Mouse (Mus musculus) spleen, postnatal 36 days (tissue): ENCODE measurements around the gene Dnaja3.
"Not testable (repeated sequence)": the region's sequence is repeated elsewhere in the genome, so short reads cannot be mapped to it uniquely, and the experiment has no call there.

Source experiments
- DNase-seq, 2 experiments: peaks; one replicate each; pipeline ENCODE4 v3.0.0; 2022; ENCODE audit warnings: low spot score in 2 of 2, mixed read lengths in 1 of 2

Gene Dnaja3

GRCm38 (mm10) chr16:4667190-4667808 lies 27.5 kb downstream of the Dnaja3 start:
- DNase-seq = peak; percentile 73 to 79

- DNase-seq = no peak
Measured at GRCm38 (mm10) chr16:4670317-4670716, 30.5 kb downstream of the Dnaja3 start.

- peak; percentile 67 to 69 for DNase-seq
Measured at GRCm38 (mm10) chr16:4674091-4674490, 34.3 kb downstream of the Dnaja3 start.

GRCm38 (mm10) chr16:4676836-4677235 lies 37.0 kb downstream of the Dnaja3 start:
- no peak for DNase-seq

GRCm38 (mm10) chr16:4678080-4678479 lies 38.3 kb downstream of the Dnaja3 start:
- peak in 1 of 2 experiments; percentile 16 for DNase-seq

GRCm38 (mm10) chr16:4679121-4680018 lies 39.6 kb downstream of the Dnaja3 start, which contains the start of gene Coro7:
Gene Coro7 (minus strand): TSS chr16:4679777.
- peak; percentile 96 to 97 for DNase-seq

GRCm38 (mm10) chr16:4680922-4681455 lies 41.2 kb downstream of the Dnaja3 start:
- DNase-seq = not testable (repeated sequence)

GRCm38 (mm10) chr16:4682628-4683179 lies 42.9 kb downstream of the Dnaja3 start:
- DNase-seq = no peak

GRCm38 (mm10) chr16:4683193-4683580 lies 43.4 kb downstream of the Dnaja3 start:
- no peak for DNase-seq

- peak; percentile 95 to 96 for DNase-seq
Measured at GRCm38 (mm10) chr16:4683581-4684456, 44.0 kb downstream of the Dnaja3 start.

- DNase-seq = no peak
Measured at GRCm38 (mm10) chr16:4684457-4684791, 44.6 kb downstream of the Dnaja3 start.

GRCm38 (mm10) chr16:4689371-4689770 lies 49.6 kb downstream of the Dnaja3 start:
- not testable (repeated sequence) for DNase-seq

- DNase-seq = no peak
Measured at GRCm38 (mm10) chr16:4701211-4701610, 61.4 kb downstream of the Dnaja3 start.

GRCm38 (mm10) chr16:4702646-4703045 lies 62.9 kb downstream of the Dnaja3 start:
- no peak for DNase-seq

- DNase-seq = no peak
Measured at GRCm38 (mm10) chr16:4705541-4705940, 65.8 kb downstream of the Dnaja3 start.

- DNase-seq = no peak
Measured at GRCm38 (mm10) chr16:4711173-4711572, 71.4 kb downstream of the Dnaja3 start.

GRCm38 (mm10) chr16:4713861-4714710 lies 74.3 kb downstream of the Dnaja3 start:
- no peak for DNase-seq

GRCm38 (mm10) chr16:4717866-4718265 lies 78.1 kb downstream of the Dnaja3 start:
- no peak for DNase-seq

- DNase-seq = peak; percentile 56 to 73
Measured at GRCm38 (mm10) chr16:4718753-4719518, 79.1 kb downstream of the Dnaja3 start, which contains the start of gene Nmral1. Gene Nmral1 (minus strand): TSS chr16:4719356.
